Mouse (Mus musculus): ENCODE measurements around the gene Tpd52l1. TPM values are rescaled to one million over a fixed set of nuclear protein-coding genes. Genes with fewer than 3 reads are reported as not detected.

The Tpd52l1 gene
- total RNA-seq, 2 experiments from 2014 or later, result 32.6 to 41.2 TPM

Other genes starting within 250 kb of the Tpd52l1 start
- gene Hddc2, start 132.6 kb downstream of the Tpd52l1 start, total RNA-seq (2021), result 10 to 100 TPM; 16.6 to 23.4 TPM
- gene Rnf217, start 163.2 kb upstream of the Tpd52l1 start, total RNA-seq (2021), result 1 to 10 TPM; 6.9 to 7.0 TPM